ENCODE assay signal across 11 mouse cellular contexts in the genomic region with DNA sequence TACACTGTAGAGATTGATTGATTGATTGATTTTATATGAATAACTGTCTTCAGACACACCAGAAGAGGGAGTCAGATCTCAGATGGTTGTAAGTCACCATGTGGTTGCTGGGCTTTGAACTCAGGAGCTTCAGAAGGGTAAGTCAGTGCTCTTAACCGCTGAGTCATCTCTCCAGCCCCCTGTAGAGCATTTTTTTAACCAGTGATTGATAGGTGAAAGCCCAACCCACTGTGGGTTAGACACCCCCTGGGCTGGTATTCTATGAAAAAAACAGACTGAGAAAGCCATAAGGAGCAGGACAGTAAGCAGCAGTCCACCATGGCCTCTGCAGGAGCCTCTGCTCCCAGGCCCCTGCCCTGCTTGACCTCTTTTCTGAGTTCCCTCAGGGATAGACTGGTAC.
"Had no signal": no experiment of that assay in that cellular context is flagged by ENCODE, and none has a peak within 500 bp of the region (broad histone marks: within the 10 kb centered on the region; RNA-seq: fewer than 3 reads in every experiment).

No protein-coding gene starts in this region.

- H3K36me3 ChIP-seq: limb, embryonic 13.5 days; midbrain, embryonic 15.5 days; neural tube, embryonic 12.5 days had no signal

- H3K4me1 ChIP-seq: limb, embryonic 13.5 days; midbrain, embryonic 15.5 days; neural tube, embryonic 12.5 days had no signal

- ATAC-seq: intestine, postnatal 0 days; midbrain, embryonic 15.5 days had no signal

- H3K27me3 ChIP-seq: limb, embryonic 13.5 days; midbrain, embryonic 15.5 days; neural tube, embryonic 12.5 days had no signal

- H3K9me3 ChIP-seq: limb, embryonic 13.5 days; midbrain, embryonic 15.5 days; neural tube, embryonic 12.5 days had no signal

- H3K27ac ChIP-seq: left cerebral cortex, adult 2 months; limb, embryonic 13.5 days; midbrain, embryonic 15.5 days; neural tube, embryonic 12.5 days; stomach, postnatal 0 days had no signal

- DNase-seq: kidney, adult 8-10 months; kidney, postnatal 25 days; lung, postnatal 36 days; thymus, postnatal 14 days had no signal

- H3K9ac ChIP-seq: limb, embryonic 13.5 days; midbrain, embryonic 15.5 days; neural tube, embryonic 12.5 days had no signal

- H3K4me2 ChIP-seq: limb, embryonic 13.5 days; midbrain, embryonic 11.5 days; midbrain, embryonic 15.5 days; neural tube, embryonic 12.5 days had no signal

- H3K4me3 ChIP-seq: left cerebral cortex, adult 2 months; limb, embryonic 13.5 days; midbrain, embryonic 15.5 days; neural tube, embryonic 12.5 days had no signal
